Mouse (Mus musculus): ENCODE measurements around the gene Dag1. TPM values are rescaled to one million over a fixed set of nuclear protein-coding genes. Genes with fewer than 3 reads are reported as not detected.
"Not testable (repeated sequence)": the region's sequence is repeated elsewhere in the genome, so short reads cannot be mapped to it uniquely, and the experiment has no call there.

Gene Dag1
- polyA plus RNA-seq, 1 experiment from 2014 or later, result 75.1 TPM

- no peaks in the 10 kb centered on the region for H3K36me3 ChIP-seq
- H3K27me3 ChIP-seq (replicated peaks), result no peaks in the 10 kb centered on the region
- H3K9me3 ChIP-seq, result no peaks in the 10 kb centered on the region
- H3K27ac ChIP-seq, result peak within 1 kb of the TSS; percentile 51
- H3K9ac ChIP-seq, result peak within 1 kb of the TSS; percentile 54
- peak within 1 kb of the TSS; percentile 60 for H3K4me3 ChIP-seq (replicated peaks)
- under 1% methylated on average over 32 of the region's 32 CpGs for WGBS
- H3K4me2 ChIP-seq (replicated peaks), result peak within 1 kb of the TSS; percentile 76
- peak; percentile 99 for ATAC-seq
- H3K4me1 ChIP-seq (replicated peaks), result no peaks in the 10 kb centered on the region
Measured at GRCm38 (mm10) chr9:108290016-108290750, 26.4 kb upstream of the Dag1 start, which contains the start of gene Nicn1. Gene Nicn1, plus strand, starts transcription at chr9:108290429.

DNA sequence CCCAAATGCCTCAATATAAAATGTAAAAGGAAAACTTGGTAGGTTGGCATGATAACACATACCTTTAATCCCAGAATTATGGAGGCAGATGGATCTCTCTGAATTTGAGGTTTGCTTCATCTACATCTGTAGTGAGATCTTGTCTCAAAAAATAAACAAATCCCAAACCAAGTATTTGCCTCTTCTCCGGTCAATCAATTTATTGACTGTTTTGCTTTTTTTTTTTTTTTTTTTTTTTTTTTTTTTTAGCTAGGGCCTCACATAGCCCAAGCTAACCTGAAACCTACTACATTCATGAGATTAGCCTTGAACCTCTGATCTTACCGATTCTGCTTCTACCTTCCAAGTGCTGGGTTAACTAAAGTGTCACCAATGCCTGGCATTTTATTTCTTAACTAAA, 25.6 kb upstream of the Dag1 start:
- 0 out of 2 replicates have a peak overlapping the region, but pooled peaks have one; percentile 76 for H3K4me2 ChIP-seq (replicated peaks)
- ATAC-seq, result no peak
- H3K36me3 ChIP-seq, result no peaks in the 10 kb centered on the region
- H3K4me1 ChIP-seq (replicated peaks), result no peaks in the 10 kb centered on the region
- no peak overlapping the region for H3K27ac ChIP-seq
- WGBS, result 56% methylated on average over 2 of the region's 2 CpGs
- H3K4me3 ChIP-seq (replicated peaks), result no peak overlapping the region; the same call in 1 of the 2 replicates
- no peaks in the 10 kb centered on the region for H3K27me3 ChIP-seq (replicated peaks)
- H3K9me3 ChIP-seq, result no peaks in the 10 kb centered on the region
- no peak overlapping the region for H3K9ac ChIP-seq

DNA sequence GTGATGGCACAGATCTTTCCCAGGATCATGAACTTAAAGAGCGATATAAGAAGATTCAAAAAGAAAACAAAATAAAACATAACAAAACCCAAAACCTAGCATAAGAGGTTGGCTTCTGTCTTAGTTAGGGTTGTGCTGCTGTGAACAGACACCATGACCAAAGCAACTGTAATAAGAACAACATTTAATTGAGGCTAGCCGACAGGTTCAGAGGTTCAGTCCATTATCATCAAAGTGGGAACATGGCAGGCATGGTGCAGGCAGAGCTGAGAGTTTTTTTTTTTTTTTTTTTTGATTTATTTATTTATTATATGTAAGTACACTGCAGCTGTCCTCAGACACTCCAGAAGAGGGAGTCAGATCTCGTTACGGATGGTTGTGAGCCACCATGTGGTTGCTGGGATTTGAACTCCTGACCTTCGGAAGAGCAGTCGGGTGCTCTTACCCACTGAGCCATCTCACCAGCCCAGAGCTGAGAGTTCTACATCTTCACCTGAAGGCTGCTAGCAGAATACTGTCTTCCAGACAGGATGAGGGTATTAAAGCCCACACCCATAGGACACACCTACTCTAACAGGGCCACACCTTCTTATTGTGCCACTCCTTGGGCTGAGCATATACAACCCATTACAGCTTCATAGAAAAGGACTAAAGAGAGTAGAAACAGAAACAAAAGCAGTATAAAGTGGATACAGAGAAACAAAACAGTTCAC, 23.9 kb upstream of the Dag1 start:
- H3K9me3 ChIP-seq; H3K9ac ChIP-seq; H3K36me3 ChIP-seq; ATAC-seq; H3K27me3 ChIP-seq (replicated peaks); H3K27ac ChIP-seq; H3K4me3 ChIP-seq (replicated peaks); H3K4me1 ChIP-seq (replicated peaks); H3K4me2 ChIP-seq (replicated peaks): not testable (repeated sequence)
- WGBS, result 76% methylated on average over 6 of the region's 6 CpGs

DNA sequence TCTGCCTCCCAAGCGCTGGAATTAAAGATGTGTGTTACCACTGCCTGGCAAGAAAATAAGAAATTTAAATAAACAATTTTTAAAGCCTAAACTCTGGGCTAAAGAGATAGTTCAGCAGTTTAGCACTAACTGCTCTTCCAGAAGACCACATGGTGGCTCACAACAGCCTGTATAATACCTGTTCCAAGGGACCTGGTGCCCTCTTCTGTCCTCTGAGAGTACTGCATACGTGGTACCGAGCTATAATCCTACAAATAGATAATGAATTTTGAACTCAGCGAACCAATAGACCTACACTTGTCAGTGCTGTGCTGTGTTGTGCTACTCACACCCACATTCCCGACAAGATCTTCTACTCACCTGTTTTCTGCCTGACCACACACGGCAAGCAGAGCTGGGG, 20.7 kb upstream of the Dag1 start:
- H3K4me2 ChIP-seq (replicated peaks), result no peak overlapping the region
- H3K9ac ChIP-seq, result no peak overlapping the region
- H3K27ac ChIP-seq, result no peak overlapping the region
- peak; percentile 62 for ATAC-seq
- no peaks in the 10 kb centered on the region for H3K4me1 ChIP-seq (replicated peaks)
- no peak overlapping the region for H3K4me3 ChIP-seq (replicated peaks)
- H3K9me3 ChIP-seq, result no peaks in the 10 kb centered on the region
- WGBS, result 10% methylated on average over 6 of the region's 6 CpGs
- no peaks in the 10 kb centered on the region for H3K36me3 ChIP-seq
- no peaks in the 10 kb centered on the region for H3K27me3 ChIP-seq (replicated peaks)

GRCm38 (mm10) chr9:108280071-108280828, 16.5 kb upstream of the Dag1 start:
- no peaks in the 10 kb centered on the region for H3K36me3 ChIP-seq
- no peaks in the 10 kb centered on the region for H3K27me3 ChIP-seq (replicated peaks)
- peak overlapping the region; percentile 37; the same call in 1 of the 2 replicates for H3K27ac ChIP-seq
- H3K9ac ChIP-seq, result no peak overlapping the region
- no peak overlapping the region for H3K4me3 ChIP-seq (replicated peaks)
- no peaks in the 10 kb centered on the region for H3K4me1 ChIP-seq (replicated peaks)
- peak; percentile 74 for ATAC-seq
- no peaks in the 10 kb centered on the region for H3K9me3 ChIP-seq
- 24% methylated on average over 8 of the region's 8 CpGs for WGBS
- no peak overlapping the region for H3K4me2 ChIP-seq (replicated peaks)

DNA sequence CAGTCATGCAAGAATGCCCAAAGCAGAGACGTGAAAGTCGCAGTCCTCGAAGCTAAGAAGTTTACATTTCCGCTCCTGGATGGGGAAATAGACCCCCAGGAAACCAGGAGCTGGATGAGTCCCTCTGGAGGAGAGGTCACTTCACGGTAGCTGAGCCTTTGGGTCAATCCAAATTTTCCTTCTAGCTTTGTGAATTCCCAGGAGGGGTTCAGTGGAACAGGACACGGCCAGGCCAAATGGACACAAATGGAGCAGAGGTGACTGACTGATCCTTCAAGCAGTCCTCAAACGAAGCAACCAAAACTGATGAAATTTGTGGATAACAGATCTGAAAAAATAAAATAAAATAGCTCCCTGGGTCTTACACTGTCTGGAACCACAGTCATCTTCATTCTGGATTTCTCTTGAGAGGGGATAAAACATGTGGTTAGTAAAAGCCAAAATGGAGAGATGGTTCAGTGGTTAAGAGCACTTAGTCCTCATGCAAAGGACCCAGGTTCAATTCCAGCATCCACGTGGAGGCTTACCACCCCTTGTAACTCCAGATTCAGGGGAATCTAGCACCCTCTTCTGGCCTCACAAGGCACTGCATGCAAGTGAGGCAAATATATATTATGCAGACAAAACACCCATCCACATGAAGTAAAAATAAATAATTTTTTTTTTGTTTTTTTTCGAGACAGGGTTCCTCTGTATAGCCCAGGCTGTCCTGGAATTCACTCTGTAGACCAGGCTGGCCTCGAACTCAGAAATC, 15.1 kb upstream of the Dag1 start:
- Histone ChIP-seq H3K4me2 (replicated peaks) (no peak overlapping the region), H3K27me3 (replicated peaks) (no peaks in the 10 kb centered on the region), H3K9me3 (no peaks in the 10 kb centered on the region), H3K36me3 (no peaks in the 10 kb centered on the region), H3K27ac (no peak overlapping the region), H3K9ac (no peak overlapping the region), H3K4me3 (replicated peaks) (no peak overlapping the region), H3K4me1 (replicated peaks) (peaks cover 5% of the 10 kb centered on the region; the same call in 1 of the 2 replicates)
- no peak for ATAC-seq
- WGBS, result 69% methylated on average over 10 of the region's 10 CpGs

DNA sequence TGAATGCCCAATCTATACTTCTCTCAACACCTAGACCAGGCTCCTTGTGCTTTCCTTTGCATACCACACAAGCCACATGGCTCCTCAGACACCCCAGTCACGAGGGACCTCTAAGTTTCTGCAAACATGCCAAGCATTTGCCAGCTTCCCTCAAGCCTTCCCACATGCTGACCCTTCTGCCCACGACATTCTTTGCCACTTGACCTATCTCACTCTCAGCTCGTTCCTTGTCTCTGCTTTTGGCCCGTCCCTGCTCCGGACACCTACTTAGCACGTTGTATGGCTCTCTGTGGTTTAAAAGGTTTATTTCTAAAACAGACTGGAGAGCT, 11.5 kb upstream of the Dag1 start:
- 46% methylated on average over 6 of the region's 6 CpGs for WGBS
- Histone ChIP-seq H3K9ac (no peak overlapping the region), H3K9me3 (no peaks in the 10 kb centered on the region), H3K36me3 (no peaks in the 10 kb centered on the region), H3K27me3 (replicated peaks) (no peaks in the 10 kb centered on the region), H3K27ac (no peak overlapping the region), H3K4me1 (replicated peaks) (peaks cover 19% of the 10 kb centered on the region), H3K4me3 (replicated peaks) (no peak overlapping the region), H3K4me2 (replicated peaks) (no peak overlapping the region)
- no peak for ATAC-seq

DNA sequence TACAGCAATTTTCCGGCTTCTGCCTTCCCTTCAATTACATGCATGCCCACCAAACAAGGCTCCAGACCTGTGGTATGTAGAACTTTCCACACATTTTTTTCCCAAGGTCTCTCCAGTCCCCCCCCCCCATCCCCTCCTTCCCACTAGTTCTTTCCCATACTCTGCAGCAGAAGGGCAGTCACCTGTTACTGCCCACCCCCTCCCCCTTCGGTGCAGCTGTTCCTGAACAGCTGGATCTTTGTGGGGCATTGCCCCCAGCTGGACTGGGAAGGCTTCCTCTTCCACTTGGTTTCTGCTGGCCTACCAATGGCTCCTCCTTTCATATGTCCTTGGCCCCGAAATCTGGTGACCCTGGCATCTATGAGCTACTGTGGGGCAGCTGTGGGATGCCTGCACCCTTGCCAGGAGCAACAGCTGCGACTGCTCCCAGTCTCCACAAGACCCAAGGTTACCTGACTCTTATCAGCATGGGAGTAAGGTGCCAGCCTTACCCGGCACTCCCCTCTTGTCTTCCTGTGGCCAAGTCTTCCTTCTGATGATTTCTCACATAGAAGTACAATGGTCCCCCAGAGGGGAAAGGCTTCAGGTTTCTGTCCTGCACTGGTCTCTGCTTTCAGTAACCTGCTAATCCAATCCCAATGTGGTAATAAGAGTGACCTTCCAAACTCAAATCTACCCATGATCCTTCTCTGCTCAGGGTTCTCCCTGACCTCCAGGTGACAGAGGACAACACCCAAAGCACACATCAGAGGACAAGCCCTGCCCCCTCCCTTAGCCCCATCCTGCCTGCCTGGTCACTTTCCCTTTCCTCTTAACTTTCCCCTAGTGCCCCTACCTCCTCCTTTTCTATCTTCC, 10.9 kb upstream of the Dag1 start:
- no peaks in the 10 kb centered on the region for H3K27me3 ChIP-seq (replicated peaks)
- H3K4me1 ChIP-seq (replicated peaks), result peaks cover 19% of the 10 kb centered on the region
- no peaks in the 10 kb centered on the region for H3K36me3 ChIP-seq
- peak; percentile 62 for ATAC-seq
- no peak overlapping the region for H3K27ac ChIP-seq
- H3K9ac ChIP-seq, result no peak overlapping the region
- no peaks in the 10 kb centered on the region for H3K9me3 ChIP-seq
- WGBS, result 63% methylated on average over 5 of the region's 5 CpGs
- H3K4me2 ChIP-seq (replicated peaks), result no peak overlapping the region
- H3K4me3 ChIP-seq (replicated peaks), result no peak overlapping the region

DNA sequence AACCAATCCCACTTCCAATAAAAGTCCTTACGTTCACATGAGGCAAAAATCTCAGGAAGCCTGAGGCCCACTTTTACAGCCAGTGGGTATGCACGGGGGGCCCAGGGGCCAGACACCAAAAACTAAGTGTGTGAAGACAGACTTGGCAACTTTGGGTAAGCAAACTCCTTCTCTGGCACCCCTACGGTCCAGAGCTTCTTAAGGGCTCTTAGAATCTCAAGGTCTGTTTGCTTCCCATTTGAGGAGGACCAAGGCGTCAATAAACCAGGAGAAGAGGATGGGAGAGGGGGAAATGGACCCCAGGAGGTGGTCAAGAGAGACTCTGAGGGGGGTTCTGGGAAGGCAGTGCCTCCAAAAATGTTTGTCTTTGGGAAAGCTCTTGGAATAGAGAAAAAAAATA, 9.7 kb upstream of the Dag1 start:
- no peaks in the 10 kb centered on the region for H3K27me3 ChIP-seq (replicated peaks)
- no peaks in the 10 kb centered on the region for H3K36me3 ChIP-seq
- no peak overlapping the region for H3K9ac ChIP-seq
- no peak for ATAC-seq
- 73% methylated on average over 4 of the region's 4 CpGs for WGBS
- H3K9me3 ChIP-seq, result no peaks in the 10 kb centered on the region
- no peak overlapping the region for H3K27ac ChIP-seq
- no peak overlapping the region for H3K4me3 ChIP-seq (replicated peaks)
- no peak overlapping the region for H3K4me2 ChIP-seq (replicated peaks)
- peaks cover 24% of the 10 kb centered on the region for H3K4me1 ChIP-seq (replicated peaks)

GRCm38 (mm10) chr9:108272691-108273090, 8.9 kb upstream of the Dag1 start:
- no peaks in the 10 kb centered on the region for H3K36me3 ChIP-seq

GRCm38 (mm10) chr9:108271941-108272340, 8.2 kb upstream of the Dag1 start:
- Histone ChIP-seq H3K9me3 (no peaks in the 10 kb centered on the region), H3K9ac (no peak overlapping the region), H3K4me1 (replicated peaks) (peaks cover 24% of the 10 kb centered on the region), H3K36me3 (no peaks in the 10 kb centered on the region), H3K4me2 (replicated peaks) (no peak overlapping the region), H3K27me3 (replicated peaks) (no peaks in the 10 kb centered on the region), H3K27ac (0 out of 2 replicates have a peak overlapping the region, but pooled peaks have one; percentile 13), H3K4me3 (replicated peaks) (no peak overlapping the region)
- 12% methylated on average over 2 of the region's 2 CpGs for WGBS
- ATAC-seq, result peak; percentile 55; the same call in 1 of the 2 replicates

More at GRCm38 (mm10) chr9:108272691-108273090, 8.9 kb upstream of the Dag1 start:
- H3K27ac ChIP-seq, result no peak overlapping the region
- peaks cover 24% of the 10 kb centered on the region for H3K4me1 ChIP-seq (replicated peaks)
- no peak overlapping the region for H3K4me3 ChIP-seq (replicated peaks)
- no peaks in the 10 kb centered on the region for H3K9me3 ChIP-seq
- WGBS, result 47% methylated on average over 5 of the region's 5 CpGs
- H3K27me3 ChIP-seq (replicated peaks), result no peaks in the 10 kb centered on the region
- no peak overlapping the region for H3K4me2 ChIP-seq (replicated peaks)
- H3K9ac ChIP-seq, result no peak overlapping the region
- no peak for ATAC-seq

Measured in intestine, embryonic 15.5 days (tissue).